Mouse (Mus musculus): ENCODE data around the gene Diaph2. TPM values are rescaled to one million over a fixed set of nuclear protein-coding genes. Genes with fewer than 3 reads are reported as not detected.
"Not testable (repeated sequence)": the region's sequence is repeated elsewhere in the genome, so short reads cannot be mapped to it uniquely, and the experiment has no call there.

The Diaph2 gene
- polyA plus RNA-seq, 1 experiment from 2014 or later: 2.0 TPM

GRCm38 (mm10) chrX:130407471-130407870 lies 657.9 kb downstream of the Diaph2 start:
- H3K4me3 ChIP-seq (ENCODE audit: low read depth, low read length); DNase-seq (ENCODE audit: low spot score); H3K9me3 ChIP-seq (ENCODE audit: control insufficient read depth, low read length); H3K27ac ChIP-seq (ENCODE audit: low read depth, low read length); ATAC-seq (replicated peaks; ENCODE audit: low FRiP score); H3K4me1 ChIP-seq (replicated peaks; ENCODE audit: control insufficient read depth, insufficient read depth, low read length); H3K4me2 ChIP-seq; H3K27me3 ChIP-seq (replicated peaks; ENCODE audit: control insufficient read depth, insufficient read depth, low read length); H3K36me3 ChIP-seq (ENCODE audit: control insufficient read depth, insufficient read depth, low read length); H3K9ac ChIP-seq (ENCODE audit: low read depth, low read length): not testable (repeated sequence)
- 80% methylated on average over 3 of the region's 3 CpGs for WGBS

GRCm38 (mm10) chrX:130408985-130409384 lies 659.4 kb downstream of the Diaph2 start:
- H3K4me3 ChIP-seq (ENCODE audit: low read depth, low read length): no peak overlapping the region
- 88% methylated on average over 1 of the region's 1 CpGs for WGBS
- no peak overlapping the region for H3K4me2 ChIP-seq
- DNase-seq (ENCODE audit: low spot score) (no peak), ATAC-seq (replicated peaks; ENCODE audit: low FRiP score) (no peak)
- no peaks in the 10 kb centered on the region for H3K4me1 ChIP-seq (replicated peaks; ENCODE audit: control insufficient read depth, insufficient read depth, low read length)
- H3K27ac ChIP-seq (ENCODE audit: low read depth, low read length): no peak overlapping the region
- no peaks in the 10 kb centered on the region for H3K9me3 ChIP-seq (ENCODE audit: control insufficient read depth, low read length)
- H3K9ac ChIP-seq (ENCODE audit: low read depth, low read length): no peak overlapping the region
- H3K27me3 ChIP-seq (replicated peaks; ENCODE audit: control insufficient read depth, insufficient read depth, low read length): no peaks in the 10 kb centered on the region
- H3K36me3 ChIP-seq (ENCODE audit: control insufficient read depth, insufficient read depth, low read length): no peaks in the 10 kb centered on the region

GRCm38 (mm10) chrX:130423134-130423533 lies 673.6 kb downstream of the Diaph2 start:
- no peak overlapping the region for H3K4me3 ChIP-seq (ENCODE audit: low read depth, low read length)
- no peak for ATAC-seq (replicated peaks; ENCODE audit: low FRiP score)
- whole genome bisulfite sequencing: 68% methylated on average over 2 of the region's 2 CpGs
- H3K4me1 ChIP-seq (replicated peaks; ENCODE audit: control insufficient read depth, insufficient read depth, low read length): no peaks in the 10 kb centered on the region
- H3K27ac ChIP-seq (ENCODE audit: low read depth, low read length): no peak overlapping the region
- no peak overlapping the region for H3K9ac ChIP-seq (ENCODE audit: low read depth, low read length)
- no peaks in the 10 kb centered on the region for H3K9me3 ChIP-seq (ENCODE audit: control insufficient read depth, low read length)
- H3K27me3 ChIP-seq (replicated peaks; ENCODE audit: control insufficient read depth, insufficient read depth, low read length): no peaks in the 10 kb centered on the region
- no peak for DNase-seq (ENCODE audit: low spot score)
- H3K36me3 ChIP-seq (ENCODE audit: control insufficient read depth, insufficient read depth, low read length): no peaks in the 10 kb centered on the region
- no peak overlapping the region for H3K4me2 ChIP-seq

- no peaks in the 10 kb centered on the region for H3K9me3 ChIP-seq (ENCODE audit: control insufficient read depth, low read length)
- H3K27ac ChIP-seq (ENCODE audit: low read depth, low read length): no peak overlapping the region
- H3K4me2 ChIP-seq: no peak overlapping the region
- no peaks in the 10 kb centered on the region for H3K4me1 ChIP-seq (replicated peaks; ENCODE audit: control insufficient read depth, insufficient read depth, low read length)
- H3K4me3 ChIP-seq (ENCODE audit: low read depth, low read length): no peak overlapping the region
- H3K9ac ChIP-seq (ENCODE audit: low read depth, low read length): no peak overlapping the region
- H3K36me3 ChIP-seq (ENCODE audit: control insufficient read depth, insufficient read depth, low read length): no peaks in the 10 kb centered on the region
- no peaks in the 10 kb centered on the region for H3K27me3 ChIP-seq (replicated peaks; ENCODE audit: control insufficient read depth, insufficient read depth, low read length)
- ATAC-seq (replicated peaks; ENCODE audit: low FRiP score): no peak
- no peak for DNase-seq (ENCODE audit: low spot score)
- WGBS: 67% methylated on average over 4 of the region's 4 CpGs
Measured at GRCm38 (mm10) chrX:130451822-130452487, 702.4 kb downstream of the Diaph2 start.

GRCm38 (mm10) chrX:130452488-130452823 lies 702.9 kb downstream of the Diaph2 start:
- H3K27me3 ChIP-seq (replicated peaks; ENCODE audit: control insufficient read depth, insufficient read depth, low read length): no peaks in the 10 kb centered on the region
- no peaks in the 10 kb centered on the region for H3K4me1 ChIP-seq (replicated peaks; ENCODE audit: control insufficient read depth, insufficient read depth, low read length)
- H3K4me2 ChIP-seq: no peak overlapping the region
- 84% methylated on average over 4 of the region's 4 CpGs for WGBS
- no peak overlapping the region for H3K9ac ChIP-seq (ENCODE audit: low read depth, low read length)
- no peak overlapping the region for H3K27ac ChIP-seq (ENCODE audit: low read depth, low read length)
- no peaks in the 10 kb centered on the region for H3K36me3 ChIP-seq (ENCODE audit: control insufficient read depth, insufficient read depth, low read length)
- DNase-seq (ENCODE audit: low spot score) (no peak), ATAC-seq (replicated peaks; ENCODE audit: low FRiP score) (no peak)
- no peak overlapping the region for H3K4me3 ChIP-seq (ENCODE audit: low read depth, low read length)
- no peaks in the 10 kb centered on the region for H3K9me3 ChIP-seq (ENCODE audit: control insufficient read depth, low read length)

- Histone ChIP-seq H3K36me3 (ENCODE audit: control insufficient read depth, insufficient read depth, low read length) (no peaks in the 10 kb centered on the region), H3K9me3 (ENCODE audit: control insufficient read depth, low read length) (no peaks in the 10 kb centered on the region), H3K4me2 (no peak overlapping the region), H3K4me1 (replicated peaks; ENCODE audit: control insufficient read depth, insufficient read depth, low read length) (no peaks in the 10 kb centered on the region), H3K27me3 (replicated peaks; ENCODE audit: control insufficient read depth, insufficient read depth, low read length) (no peaks in the 10 kb centered on the region), H3K4me3 (ENCODE audit: low read depth, low read length) (no peak overlapping the region), H3K9ac (ENCODE audit: low read depth, low read length) (no peak overlapping the region), H3K27ac (ENCODE audit: low read depth, low read length) (no peak overlapping the region)
- ATAC-seq (replicated peaks; ENCODE audit: low FRiP score) (no peak), DNase-seq (ENCODE audit: low spot score) (no peak)
- 49% methylated on average over 2 of the region's 2 CpGs for WGBS
Measured at GRCm38 (mm10) chrX:130473133-130473532, 723.6 kb downstream of the Diaph2 start.

- no peak for DNase-seq (ENCODE audit: low spot score)
- no peaks in the 10 kb centered on the region for H3K9me3 ChIP-seq (ENCODE audit: control insufficient read depth, low read length)
- H3K36me3 ChIP-seq (ENCODE audit: control insufficient read depth, insufficient read depth, low read length): no peaks in the 10 kb centered on the region
- H3K4me2 ChIP-seq: no peak overlapping the region
- ATAC-seq (replicated peaks; ENCODE audit: low FRiP score): no peak
- no peaks in the 10 kb centered on the region for H3K4me1 ChIP-seq (replicated peaks; ENCODE audit: control insufficient read depth, insufficient read depth, low read length)
- H3K27ac ChIP-seq (ENCODE audit: low read depth, low read length): no peak overlapping the region
- WGBS: 94% methylated on average over 1 of the region's 1 CpGs
- H3K27me3 ChIP-seq (replicated peaks; ENCODE audit: control insufficient read depth, insufficient read depth, low read length): no peaks in the 10 kb centered on the region
- H3K9ac ChIP-seq (ENCODE audit: low read depth, low read length): no peak overlapping the region
- no peak overlapping the region for H3K4me3 ChIP-seq (ENCODE audit: low read depth, low read length)
Measured at GRCm38 (mm10) chrX:130480877-130481276, 731.3 kb downstream of the Diaph2 start.

- no peaks in the 10 kb centered on the region for H3K27me3 ChIP-seq (replicated peaks; ENCODE audit: control insufficient read depth, insufficient read depth, low read length)
- H3K27ac ChIP-seq (ENCODE audit: low read depth, low read length): no peak overlapping the region
- no peaks in the 10 kb centered on the region for H3K9me3 ChIP-seq (ENCODE audit: control insufficient read depth, low read length)
- no peaks in the 10 kb centered on the region for H3K4me1 ChIP-seq (replicated peaks; ENCODE audit: control insufficient read depth, insufficient read depth, low read length)
- no peak overlapping the region for H3K4me2 ChIP-seq
- no peak for ATAC-seq (replicated peaks; ENCODE audit: low FRiP score)
- no peak overlapping the region for H3K4me3 ChIP-seq (ENCODE audit: low read depth, low read length)
- no peak for DNase-seq (ENCODE audit: low spot score)
- WGBS: 71% methylated on average over 12 of the region's 12 CpGs
- no peak overlapping the region for H3K9ac ChIP-seq (ENCODE audit: low read depth, low read length)
- no peaks in the 10 kb centered on the region for H3K36me3 ChIP-seq (ENCODE audit: control insufficient read depth, insufficient read depth, low read length)
Measured at GRCm38 (mm10) chrX:130502680-130503464, 753.3 kb downstream of the Diaph2 start.

GRCm38 (mm10) chrX:130503465-130503860 lies 753.9 kb downstream of the Diaph2 start:
- no peaks in the 10 kb centered on the region for H3K9me3 ChIP-seq (ENCODE audit: control insufficient read depth, low read length)
- H3K27me3 ChIP-seq (replicated peaks; ENCODE audit: control insufficient read depth, insufficient read depth, low read length): no peaks in the 10 kb centered on the region
- no peak overlapping the region for H3K9ac ChIP-seq (ENCODE audit: low read depth, low read length)
- H3K4me3 ChIP-seq (ENCODE audit: low read depth, low read length): no peak overlapping the region
- no peaks in the 10 kb centered on the region for H3K36me3 ChIP-seq (ENCODE audit: control insufficient read depth, insufficient read depth, low read length)
- WGBS: 65% methylated on average over 3 of the region's 3 CpGs
- no peaks in the 10 kb centered on the region for H3K4me1 ChIP-seq (replicated peaks; ENCODE audit: control insufficient read depth, insufficient read depth, low read length)
- ATAC-seq (replicated peaks; ENCODE audit: low FRiP score) (no peak), DNase-seq (ENCODE audit: low spot score) (no peak)
- H3K4me2 ChIP-seq: no peak overlapping the region
- H3K27ac ChIP-seq (ENCODE audit: low read depth, low read length): no peak overlapping the region
